Mouse (Mus musculus): Measurements from ENCODE around the gene Prkar2b.

DNA sequence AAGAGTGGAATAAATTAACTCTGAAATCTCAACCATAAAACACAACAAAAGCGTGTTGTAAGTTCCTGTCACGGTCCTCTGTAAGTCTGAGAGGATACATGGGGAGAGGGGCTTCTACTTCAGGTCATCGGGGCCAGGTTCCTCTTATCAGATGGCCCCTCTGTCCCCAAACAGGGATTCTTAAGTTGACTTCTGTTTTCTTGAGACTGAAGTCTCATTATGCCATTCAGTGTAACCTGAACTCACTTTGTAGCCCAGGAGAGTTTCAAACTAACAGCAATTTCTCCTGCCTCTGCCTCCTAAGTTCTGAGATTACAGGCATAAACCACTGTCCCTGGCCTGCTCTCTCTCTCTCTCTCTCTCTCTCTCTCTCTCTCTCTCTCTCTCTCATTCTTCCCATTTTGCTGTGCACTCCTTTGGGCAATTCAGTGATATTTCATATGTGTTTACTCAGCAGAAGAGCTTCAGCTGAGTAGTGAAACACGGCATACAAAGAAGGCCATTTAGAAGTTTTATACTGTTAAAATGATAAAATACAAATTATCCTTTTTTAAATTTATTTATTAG is 43.9 kb upstream of the Prkar2b start:
- TF ChIP-seq CTCF (IDR thresholded peaks at IDR 0.05; ENCODE audit: low read depth), result no peak
- TF ChIP-seq EP300 (optimal IDR thresholded peaks at IDR 0.05), result no peak
